Mouse (Mus musculus): ENCODE data around the gene Tmem39b. TPM values are rescaled to one million over a fixed set of nuclear protein-coding genes. Genes with fewer than 3 reads are reported as not detected.

Gene Tmem39b
- polyA plus RNA-seq, 1 experiment: 273 TPM

GRCm38 (mm10) chr4:129640638-129641467, 55.8 kb downstream of the Tmem39b start, which contains the start of gene Txlna:
Gene Txlna (minus strand): TSS chr4:129641065.
- Histone ChIP-seq H3K27ac (ENCODE audit: control insufficient read depth, insufficient read depth, low read depth, low read length) (peak within 1 kb of the TSS; percentile 99), H3K27me3 (ENCODE audit: control insufficient read depth, insufficient read depth, low read length) (no peaks in the 10 kb centered on the region), H3K36me3 (ENCODE audit: control insufficient read depth, insufficient read depth, low read length) (peaks cover 5% of the 10 kb centered on the region), H3K4me3 (ENCODE audit: control insufficient read depth, low read depth, low read length) (peak within 1 kb of the TSS; percentile 99), H3K4me1 (ENCODE audit: control insufficient read depth, insufficient read depth, low read length) (peaks cover 12% of the 10 kb centered on the region)
- peak; percentile 89 for TF ChIP-seq POLR2A (IDR thresholded peaks at IDR 0.05; ENCODE audit: control insufficient read depth, low read depth, low read length)
- no peak for TF ChIP-seq CTCF (IDR thresholded peaks at IDR 0.05; ENCODE audit: control insufficient read depth, insufficient read depth, insufficient replicate concordance, low read depth, low read length)

DNA sequence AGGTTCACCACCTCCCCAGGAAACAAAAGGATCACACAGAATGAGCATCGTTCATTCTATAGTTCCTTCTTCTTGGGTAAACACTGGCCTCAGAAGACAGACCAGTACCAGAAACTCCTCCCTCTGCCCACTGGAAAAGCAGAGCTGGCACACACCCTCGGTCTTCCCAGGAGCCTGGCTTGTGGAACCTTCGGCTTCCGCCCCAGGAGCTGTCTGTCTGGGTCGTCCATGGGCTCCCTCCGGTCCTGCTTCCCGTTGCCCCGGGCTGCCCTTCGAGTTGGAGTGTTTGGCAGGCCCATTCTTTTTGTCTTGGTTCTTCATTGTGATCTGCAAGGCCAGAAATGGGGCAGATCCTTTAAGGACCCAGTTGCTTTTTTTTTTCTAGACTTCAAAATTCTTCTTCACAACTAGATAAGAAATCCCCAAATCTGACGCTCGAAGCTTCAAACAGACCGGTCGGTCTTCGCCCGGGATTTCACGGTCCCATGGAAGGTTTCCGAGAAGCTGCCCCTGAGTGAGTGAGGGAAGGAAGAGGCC, 56.5 kb downstream of the Tmem39b start:
- H3K36me3 ChIP-seq (ENCODE audit: control insufficient read depth, insufficient read depth, low read length): peaks cover 6% of the 10 kb centered on the region
- peaks cover 12% of the 10 kb centered on the region for H3K4me1 ChIP-seq (ENCODE audit: control insufficient read depth, insufficient read depth, low read length)

DNA sequence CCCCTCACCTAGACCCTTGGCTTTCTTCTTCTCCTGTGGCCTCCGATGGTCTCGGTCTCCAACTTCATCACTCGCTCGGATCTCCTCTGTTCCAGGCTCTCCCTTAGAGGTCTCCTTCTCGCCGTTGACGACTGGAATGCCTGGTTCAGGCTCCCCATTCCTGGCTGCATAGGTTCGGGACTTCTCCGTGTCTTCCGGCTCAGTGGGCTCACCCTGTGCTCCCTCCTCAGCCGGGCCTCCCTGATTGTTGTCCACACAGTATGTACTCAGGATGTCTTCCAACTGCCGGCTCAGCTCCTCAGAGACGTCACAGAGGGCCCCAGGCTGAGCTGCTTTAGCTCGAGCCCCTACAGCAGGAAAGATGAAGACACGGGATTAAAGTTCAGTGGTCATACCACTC, 57.4 kb downstream of the Tmem39b start:
- Histone ChIP-seq H3K4me3 (ENCODE audit: control insufficient read depth, low read depth, low read length) (peak overlapping the region; percentile 4), H3K27me3 (ENCODE audit: control insufficient read depth, insufficient read depth, low read length) (no peaks in the 10 kb centered on the region), H3K4me1 (ENCODE audit: control insufficient read depth, insufficient read depth, low read length) (peaks cover 12% of the 10 kb centered on the region), H3K36me3 (ENCODE audit: control insufficient read depth, insufficient read depth, low read length) (peaks cover 6% of the 10 kb centered on the region), H3K27ac (ENCODE audit: control insufficient read depth, insufficient read depth, low read depth, low read length) (0 out of 2 replicates have a peak overlapping the region, but pooled peaks have one; percentile 3)
- TF ChIP-seq CTCF (IDR thresholded peaks at IDR 0.05; ENCODE audit: control insufficient read depth, insufficient read depth, insufficient replicate concordance, low read depth, low read length) (no peak), POLR2A (IDR thresholded peaks at IDR 0.05; ENCODE audit: control insufficient read depth, low read depth, low read length) (no peak)

More for the DNA sequence above, 56.5 kb downstream of the Tmem39b start:
- H3K4me3 ChIP-seq (ENCODE audit: control insufficient read depth, low read depth, low read length): peak overlapping the region; percentile 99
- H3K27ac ChIP-seq (ENCODE audit: control insufficient read depth, insufficient read depth, low read depth, low read length): peak overlapping the region; percentile 82
- TF ChIP-seq POLR2A (IDR thresholded peaks at IDR 0.05; ENCODE audit: control insufficient read depth, low read depth, low read length) (no peak), CTCF (IDR thresholded peaks at IDR 0.05; ENCODE audit: control insufficient read depth, insufficient read depth, insufficient replicate concordance, low read depth, low read length) (no peak)
- no peaks in the 10 kb centered on the region for H3K27me3 ChIP-seq (ENCODE audit: control insufficient read depth, insufficient read depth, low read length)

- no peak overlapping the region for H3K27ac ChIP-seq (ENCODE audit: control insufficient read depth, insufficient read depth, low read depth, low read length)
- no peak overlapping the region for H3K4me3 ChIP-seq (ENCODE audit: control insufficient read depth, low read depth, low read length)
- H3K27me3 ChIP-seq (ENCODE audit: control insufficient read depth, insufficient read depth, low read length): no peaks in the 10 kb centered on the region
- no peak for TF ChIP-seq POLR2A (IDR thresholded peaks at IDR 0.05; ENCODE audit: control insufficient read depth, low read depth, low read length)
- TF ChIP-seq CTCF (IDR thresholded peaks at IDR 0.05; ENCODE audit: control insufficient read depth, insufficient read depth, insufficient replicate concordance, low read depth, low read length): no peak
- H3K36me3 ChIP-seq (ENCODE audit: control insufficient read depth, insufficient read depth, low read length): peaks cover 8% of the 10 kb centered on the region
- H3K4me1 ChIP-seq (ENCODE audit: control insufficient read depth, insufficient read depth, low read length): no peaks in the 10 kb centered on the region
Measured at GRCm38 (mm10) chr4:129633852-129634251, 62.8 kb downstream of the Tmem39b start.

GRCm38 (mm10) chr4:129631867-129632266, 64.8 kb downstream of the Tmem39b start:
- H3K4me3 ChIP-seq (ENCODE audit: control insufficient read depth, low read depth, low read length): no peak overlapping the region
- H3K36me3 ChIP-seq (ENCODE audit: control insufficient read depth, insufficient read depth, low read length): peaks cover 8% of the 10 kb centered on the region
- TF ChIP-seq CTCF (IDR thresholded peaks at IDR 0.05; ENCODE audit: control insufficient read depth, insufficient read depth, insufficient replicate concordance, low read depth, low read length) (no peak), POLR2A (IDR thresholded peaks at IDR 0.05; ENCODE audit: control insufficient read depth, low read depth, low read length) (no peak)
- no peaks in the 10 kb centered on the region for H3K27me3 ChIP-seq (ENCODE audit: control insufficient read depth, insufficient read depth, low read length)
- no peak overlapping the region for H3K27ac ChIP-seq (ENCODE audit: control insufficient read depth, insufficient read depth, low read depth, low read length)
- no peaks in the 10 kb centered on the region for H3K4me1 ChIP-seq (ENCODE audit: control insufficient read depth, insufficient read depth, low read length)

DNA sequence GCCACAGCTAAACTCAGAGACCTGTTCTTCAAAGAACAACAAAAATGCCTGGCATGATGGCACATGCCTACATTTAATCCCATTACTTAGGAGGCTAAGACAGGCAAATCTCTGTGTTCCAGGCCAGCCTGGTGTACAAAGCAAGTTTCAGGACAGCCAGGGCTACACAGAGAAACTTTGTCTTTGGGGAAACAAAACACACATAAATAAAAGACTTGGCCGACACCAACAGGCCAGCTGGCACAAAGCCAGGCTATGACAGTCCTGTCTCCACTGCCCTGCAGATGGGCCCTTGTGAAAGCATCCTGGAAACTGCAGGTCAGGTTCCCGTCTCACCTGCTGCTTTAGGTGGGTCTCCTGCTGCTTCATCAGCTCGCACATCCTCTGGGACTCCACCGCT, 65.7 kb downstream of the Tmem39b start:
- H3K36me3 ChIP-seq (ENCODE audit: control insufficient read depth, insufficient read depth, low read length): peaks cover 8% of the 10 kb centered on the region
- H3K27ac ChIP-seq (ENCODE audit: control insufficient read depth, insufficient read depth, low read depth, low read length): no peak overlapping the region
- no peak for TF ChIP-seq POLR2A (IDR thresholded peaks at IDR 0.05; ENCODE audit: control insufficient read depth, low read depth, low read length)
- no peak for TF ChIP-seq CTCF (IDR thresholded peaks at IDR 0.05; ENCODE audit: control insufficient read depth, insufficient read depth, insufficient replicate concordance, low read depth, low read length)
- H3K4me3 ChIP-seq (ENCODE audit: control insufficient read depth, low read depth, low read length): no peak overlapping the region
- no peaks in the 10 kb centered on the region for H3K27me3 ChIP-seq (ENCODE audit: control insufficient read depth, insufficient read depth, low read length)
- no peaks in the 10 kb centered on the region for H3K4me1 ChIP-seq (ENCODE audit: control insufficient read depth, insufficient read depth, low read length)

Other genes starting within 250 kb of the Tmem39b start
- gene Bsdc1, start 235.3 kb downstream of the Tmem39b start, polyA plus RNA-seq (2012; rRNA removed): 35.5 and 38.2 TPM in 2 replicates
- 252 and 267 TPM in 2 replicates for gene Tssk3, start 205.8 kb downstream of the Tmem39b start, polyA plus RNA-seq (2012; rRNA removed)
- gene Fam229a, start 205.6 kb downstream of the Tmem39b start, polyA plus RNA-seq (2012; rRNA removed): 945 and 1,232 TPM in 2 replicates
- 55.6 and 69.9 TPM in 2 replicates for gene Marcksl1, start 183.3 kb downstream of the Tmem39b start, polyA plus RNA-seq (2012; rRNA removed)
- gene Hdac1, start 154.1 kb downstream of the Tmem39b start, polyA plus RNA-seq (2012; rRNA removed): 123 and 132 TPM in 2 replicates
- 1.8 and 2.5 TPM in 2 replicates for gene Lck, start 123.2 kb downstream of the Tmem39b start, polyA plus RNA-seq (2012; rRNA removed)
- gene Fam167b, start 118.3 kb downstream of the Tmem39b start, polyA plus RNA-seq (2012; rRNA removed): 0.19 TPM in 1 of 2 replicates, not detected in the other
- gene Eif3i, start 96.2 kb downstream of the Tmem39b start, polyA plus RNA-seq (2012; rRNA removed): 204 and 221 TPM in 2 replicates
- 50.1 and 56.2 TPM in 2 replicates for gene Tmem234, start 96.2 kb downstream of the Tmem39b start, polyA plus RNA-seq (2012; rRNA removed)
- 15.5 and 19.4 TPM in 2 replicates for gene Dcdc2b, start 82.6 kb downstream of the Tmem39b start, polyA plus RNA-seq (2012; rRNA removed)
- 45.7 and 46.2 TPM in 2 replicates for gene Iqcc, start 77.7 kb downstream of the Tmem39b start, polyA plus RNA-seq (2012; rRNA removed)
- gene Ccdc28b, start 72.9 kb downstream of the Tmem39b start, polyA plus RNA-seq (2012; rRNA removed): 13.8 and 14.1 TPM in 2 replicates
- 15.3 and 15.9 TPM in 2 replicates for gene Txlna, start 55.8 kb downstream of the Tmem39b start, polyA plus RNA-seq (2012; rRNA removed)
- 140 and 143 TPM in 2 replicates for gene Kpna6, start 24.1 kb downstream of the Tmem39b start, polyA plus RNA-seq (2012; rRNA removed)
- gene Khdrbs1, start 45.5 kb upstream of the Tmem39b start, polyA plus RNA-seq (2012; rRNA removed): 17.1 and 19.2 TPM in 2 replicates
- 39.9 and 48.8 TPM in 2 replicates for gene Ptp4a2, start 114.4 kb upstream of the Tmem39b start, polyA plus RNA-seq (2012; rRNA removed)
- 5.1 and 5.4 TPM in 2 replicates for gene Spocd1, start 232.4 kb upstream of the Tmem39b start, polyA plus RNA-seq (2012; rRNA removed)